Mouse (Mus musculus) hindbrain, embryonic 10.5 days (tissue): ENCODE data around the gene Cyp3a25. TPM values are rescaled to one million over a fixed set of nuclear protein-coding genes. Genes with fewer than 3 reads are reported as not detected.
"Not testable (repeated sequence)": the region's sequence is repeated elsewhere in the genome, so short reads cannot be mapped to it uniquely, and the experiment has no call there.

ENCODE experiments used
- DNase-seq: peaks from one replicate; pipeline ENCODE4 v3.0.0-alpha.2; 2017; ENCODE audit warnings: low spot score
- H3K27ac ChIP-seq: fragments of 300-500 bp; sonication (generic); 2 replicates; pipeline ENCODE4 v1.5.1; 2016; ENCODE audit warnings: mild to moderate bottlenecking, moderate library complexity
- H3K27me3 ChIP-seq: fragments of 300-500 bp; sonication (generic); 2 replicates; pipeline ENCODE4 v1.6.1; 2016; ENCODE audit warnings: mild to moderate bottlenecking; ENCODE audit not compliant: poor library complexity, insufficient read depth, severe bottlenecking
- H3K36me3 ChIP-seq: fragments of 300-500 bp; sonication (generic); 2 replicates; pipeline ENCODE4 v1.6.1; 2016; ENCODE audit warnings: mild to moderate bottlenecking, moderate library complexity
- H3K4me1 ChIP-seq: fragments of 300-500 bp; sonication (generic); replicated peaks from 2 replicates; pipeline ENCODE4 v1.6.1; 2016; ENCODE audit warnings: mild to moderate bottlenecking
- H3K4me3 ChIP-seq: fragments of 300-500 bp; sonication (generic); 2 replicates; pipeline ENCODE4 v1.5.1; 2016; ENCODE audit warnings: mild to moderate bottlenecking, moderate library complexity
- H3K9me3 ChIP-seq: fragments of 300-500 bp; sonication (generic); 2 replicates; pipeline ENCODE4 v1.6.1; 2016; ENCODE audit warnings: mild to moderate bottlenecking, moderate library complexity
- WGBS: fragments of 180-500 bp; shearing (Covaris S2); methylation state at CpG from one replicate; pipeline ENCODE4 v1.1.7; 2016; 5-methylcytosine and 5-hydroxymethylcytosine counted together
- polyA plus RNA-seq: library from polyadenylated mRNA; unstranded; fragments of >200 nt; fragmentation: Nextera tagmentation; extraction: Ambion mirVana; gene quantifications from 2 replicates; pipeline ENCODE4 v1.2.1, GENCODE M21; 2016

Gene Cyp3a25
- polyA plus RNA-seq = not detected in 2 replicates

- H3K27ac ChIP-seq, H3K4me1 ChIP-seq, H3K27me3 ChIP-seq, H3K4me3 ChIP-seq, DNase-seq, H3K36me3 ChIP-seq: not testable (repeated sequence)
- 78% methylated on average over 1 of the region's 1 CpGs for whole genome bisulfite sequencing
- H3K9me3 ChIP-seq = peaks cover 61% of the 10 kb centered on the region
These were observed at the start of gene Cyp3a25 for GRCm38 (mm10) chr5:146009509-146009908. TSS of gene Cyp3a25 (minus strand) at chr5:146009618.

DNA sequence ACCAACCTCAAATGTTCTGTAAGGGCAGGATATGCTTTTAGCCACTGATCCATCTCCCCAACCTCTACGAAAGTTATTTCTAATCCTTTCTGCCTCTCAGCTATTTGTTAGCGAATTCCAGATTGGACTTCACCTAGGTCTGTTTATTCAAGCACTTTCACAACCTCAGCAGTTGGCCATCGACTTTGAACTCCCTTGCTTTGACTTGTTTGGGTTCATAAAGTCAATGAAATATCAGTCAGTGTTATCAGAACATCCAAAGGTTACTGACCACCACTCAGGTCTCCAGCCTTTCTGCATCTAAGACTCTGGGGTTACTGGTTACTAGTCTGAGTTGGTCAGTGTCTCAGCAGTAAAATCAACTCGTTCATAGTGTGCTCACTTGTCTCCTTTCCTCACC lies 11.7 kb upstream of the Cyp3a25 start:
- Histone ChIP-seq H3K4me3 (no peak overlapping the region), H3K27ac (no peak overlapping the region), H3K9me3 (peaks cover 66% of the 10 kb centered on the region), H3K4me1 (no peaks in the 10 kb centered on the region), H3K36me3 (no peaks in the 10 kb centered on the region), H3K27me3 (no peaks in the 10 kb centered on the region)
- WGBS = 59% methylated on average over 4 of the region's 4 CpGs
- no peak for DNase-seq

DNA sequence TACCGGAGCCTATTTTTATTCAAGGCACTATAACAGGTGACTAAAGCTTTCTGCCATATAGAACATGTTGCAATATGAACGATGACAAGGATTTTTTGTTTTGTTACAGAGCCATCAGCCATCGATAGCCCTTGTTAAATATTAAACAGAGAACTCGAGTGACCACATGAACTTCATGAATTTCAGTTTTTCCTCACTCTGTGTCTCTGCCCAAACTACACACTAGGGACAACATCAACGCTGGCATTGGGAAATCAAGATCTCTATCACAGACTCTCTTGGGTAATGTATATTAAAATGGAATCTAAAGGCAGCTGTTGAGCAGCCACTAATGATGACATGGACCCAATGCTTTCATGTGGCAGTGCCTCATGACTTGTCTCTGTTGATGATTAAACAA lies 8.9 kb upstream of the Cyp3a25 start:
- no peaks in the 10 kb centered on the region for H3K27me3 ChIP-seq
- H3K9me3 ChIP-seq = peaks cover 69% of the 10 kb centered on the region
- no peaks in the 10 kb centered on the region for H3K36me3 ChIP-seq
- H3K4me1 ChIP-seq = no peaks in the 10 kb centered on the region
- DNase-seq = no peak
- no peak overlapping the region for H3K27ac ChIP-seq
- 81% methylated on average over 5 of the region's 5 CpGs for WGBS
- H3K4me3 ChIP-seq = no peak overlapping the region

DNA sequence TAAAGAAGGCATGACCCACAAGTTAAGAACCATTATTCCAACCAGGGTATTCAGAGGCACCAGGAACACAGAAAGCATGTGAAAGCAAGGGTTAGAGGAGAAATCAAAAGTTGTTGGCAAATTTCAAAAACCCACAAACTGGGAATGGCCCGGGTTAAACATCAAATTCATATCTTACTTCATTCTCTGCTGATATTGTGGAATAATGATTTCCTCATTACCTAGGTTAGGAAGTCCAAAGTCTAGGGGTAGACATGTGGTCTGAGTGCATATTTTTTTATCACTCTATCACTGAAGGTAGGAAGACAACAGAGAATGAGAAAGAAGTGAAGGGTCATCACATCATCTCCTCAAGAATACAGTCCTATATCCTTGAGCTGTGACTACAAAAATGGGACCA lies 1.8 kb upstream of the Cyp3a25 start:
- 73% methylated on average over 1 of the region's 1 CpGs for WGBS
- Histone ChIP-seq H3K9me3 (peaks cover 65% of the 10 kb centered on the region), H3K4me1 (no peaks in the 10 kb centered on the region), H3K27ac (no peak overlapping the region), H3K4me3 (no peak overlapping the region), H3K27me3 (no peaks in the 10 kb centered on the region), H3K36me3 (no peaks in the 10 kb centered on the region)
- no peak for DNase-seq

DNA sequence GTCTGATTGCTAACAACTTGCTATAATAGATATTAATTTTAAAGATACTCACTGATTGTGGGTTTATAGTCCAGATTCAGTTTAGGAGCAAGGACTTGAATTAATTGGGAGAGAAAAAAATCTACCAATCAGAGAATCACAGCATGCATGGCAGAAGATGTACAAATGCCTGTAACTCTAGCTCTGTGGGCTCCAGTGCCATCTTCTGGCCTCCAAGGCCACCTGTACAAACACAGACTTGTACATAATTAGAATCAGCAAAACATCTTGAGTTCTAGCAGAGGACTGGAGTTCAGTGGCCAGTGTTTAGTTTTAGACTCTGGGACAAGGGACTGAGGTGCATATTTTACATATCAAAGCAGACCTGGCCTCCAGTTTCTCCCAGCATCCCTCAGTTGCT lies 42.3 kb downstream of the Cyp3a25 start:
- Histone ChIP-seq H3K36me3 (no peaks in the 10 kb centered on the region), H3K4me1 (no peaks in the 10 kb centered on the region), H3K27me3 (no peaks in the 10 kb centered on the region), H3K27ac (no peak overlapping the region), H3K9me3 (peaks cover 63% of the 10 kb centered on the region), H3K4me3 (no peak overlapping the region)
- no peak for DNase-seq

Other genes starting within 250 kb of the Cyp3a25 start
- gene Cyp3a44, start 203.7 kb downstream of the Cyp3a25 start, polyA plus RNA-seq = not detected in 2 replicates
- gene Cyp3a11, start 129.7 kb downstream of the Cyp3a25 start, polyA plus RNA-seq = not detected in 2 replicates
- not detected in 2 replicates for gene Cyp3a59, start 69.6 kb upstream of the Cyp3a25 start, polyA plus RNA-seq
- not detected in 2 replicates for gene Gm5565, start 150.9 kb upstream of the Cyp3a25 start, polyA plus RNA-seq
- not detected in 2 replicates for gene Gm6309, start 161.1 kb upstream of the Cyp3a25 start, polyA plus RNA-seq
- 0.24 TPM in 1 of 2 replicates, not detected in the other for gene 1700001J03Rik, start 175.7 kb upstream of the Cyp3a25 start, polyA plus RNA-seq
- gene Rnf6, start 211.9 kb upstream of the Cyp3a25 start, polyA plus RNA-seq = 18.9 and 26.1 TPM in 2 replicates
- 23.4 and 25.8 TPM in 2 replicates for gene Cdk8, start 221.6 kb upstream of the Cyp3a25 start, polyA plus RNA-seq